Mouse (Mus musculus): ENCODE results near the gene Lhfpl4. TPM values are rescaled to one million over a fixed set of nuclear protein-coding genes. Genes with fewer than 3 reads are reported as not detected.

The Lhfpl4 gene
- polyA plus RNA-seq (2011; ENCODE audit: insufficient read length, low read depth, missing spikeins) = 0.22 and 0.39 TPM in 2 replicates

DNA sequence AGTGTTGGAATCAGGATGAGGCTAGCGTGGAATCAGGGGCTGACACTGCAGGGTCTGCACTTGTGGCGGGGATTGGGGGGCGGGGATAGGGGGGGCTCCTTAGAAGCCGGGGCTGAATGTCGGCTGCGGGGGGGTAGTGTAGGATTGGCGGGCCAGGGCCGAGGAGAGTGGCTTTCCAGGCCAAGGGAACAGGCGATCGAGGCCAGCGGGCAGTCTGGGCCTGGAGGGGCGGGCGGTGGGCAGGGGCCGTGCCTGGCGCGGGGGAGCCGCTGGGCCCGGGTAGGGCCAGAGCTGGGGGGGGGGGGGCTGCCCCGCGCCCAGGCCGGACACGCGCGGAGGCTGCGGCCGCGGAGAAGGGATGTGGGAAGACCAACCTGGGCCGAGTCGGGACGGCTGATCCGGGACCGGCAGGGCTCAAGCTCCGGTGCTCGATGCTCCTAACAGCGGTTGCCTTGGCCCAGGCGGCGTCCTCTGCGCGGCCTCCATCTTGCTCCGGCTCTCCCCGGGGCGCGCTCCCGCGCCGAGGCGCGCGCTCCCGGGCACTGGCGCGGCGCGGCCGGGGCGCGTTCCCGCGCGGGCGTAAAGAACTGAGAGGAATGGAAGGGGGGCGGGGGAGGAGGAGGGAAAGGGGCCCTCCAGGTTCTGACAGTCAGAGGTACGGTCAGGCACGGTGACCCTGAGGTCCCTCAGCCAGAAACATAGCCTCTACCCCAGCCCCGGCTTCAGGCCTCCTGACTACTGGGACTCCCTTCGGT is at the start of gene Lhfpl4:
Gene Lhfpl4, minus strand, starts transcription at position 544 of the 755 bp plus-strand sequence.
- Histone ChIP-seq H3K4me1 (ENCODE audit: control insufficient read depth, insufficient read depth, low read length) (no peaks in the 10 kb centered on the region), H3K4me3 (ENCODE audit: insufficient read depth, low read length) (no peak within 1 kb of the TSS), H3K27ac (ENCODE audit: insufficient read depth, low read length) (no peak within 1 kb of the TSS)

DNA sequence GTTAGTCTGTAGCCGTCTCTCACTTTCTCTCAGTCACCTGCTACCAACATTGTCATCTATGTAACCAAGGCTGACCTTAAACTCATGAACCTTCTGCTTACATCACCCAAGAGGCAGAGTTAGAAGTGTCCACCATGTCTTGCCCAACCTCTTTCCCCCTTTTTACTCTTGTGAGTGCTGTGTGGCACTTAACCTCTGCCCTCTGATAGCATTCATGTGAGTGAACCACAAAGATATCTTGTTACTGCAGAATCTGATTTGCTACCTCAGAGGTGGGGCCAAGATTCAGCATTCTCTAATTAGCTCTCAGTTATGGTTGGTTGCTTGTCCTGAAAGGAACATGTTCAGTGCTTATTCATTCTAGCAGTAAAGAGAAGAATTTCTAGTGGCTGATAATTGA is 47.6 kb upstream of the Lhfpl4 start:
- TF ChIP-seq CTCF (IDR thresholded peaks at IDR 0.05; ENCODE audit: borderline replicate concordance, insufficient read depth, low read length) (no peak), POLR2A (IDR thresholded peaks at IDR 0.05; ENCODE audit: low read depth, low read length) (no peak)
- H3K4me1 ChIP-seq (ENCODE audit: control insufficient read depth, insufficient read depth, low read length) = peaks cover 3% of the 10 kb centered on the region; the same call in 1 of the 2 replicates
- no peak overlapping the region for H3K27ac ChIP-seq (ENCODE audit: insufficient read depth, low read length)
- H3K4me3 ChIP-seq (ENCODE audit: insufficient read depth, low read length) = no peak overlapping the region

More for the DNA sequence above, at the start of gene Lhfpl4:
- no peak for TF ChIP-seq CTCF (IDR thresholded peaks at IDR 0.05; ENCODE audit: borderline replicate concordance, insufficient read depth, low read length)
- no peak for TF ChIP-seq POLR2A (IDR thresholded peaks at IDR 0.05; ENCODE audit: low read depth, low read length)

DNA sequence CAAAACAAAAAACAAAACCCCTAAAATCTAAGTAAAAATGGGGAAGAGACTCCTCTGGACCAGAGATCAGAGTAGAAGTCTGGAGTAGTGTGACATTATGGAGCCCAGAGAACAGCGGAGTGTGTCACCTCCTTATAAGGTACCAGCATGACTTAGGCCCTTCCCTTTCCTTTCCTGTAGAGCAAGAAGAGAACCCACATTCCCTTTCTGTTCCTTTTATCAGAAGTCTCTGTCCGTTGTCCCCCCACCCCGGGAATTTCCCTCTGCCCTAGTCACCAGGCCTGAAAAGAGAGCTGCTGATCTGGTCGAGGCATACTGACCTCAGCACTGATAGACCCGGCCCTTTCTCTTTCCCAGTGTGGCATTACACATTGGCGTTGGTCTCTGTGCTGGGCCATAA is 43.3 kb upstream of the Lhfpl4 start:
- H3K4me1 ChIP-seq (ENCODE audit: control insufficient read depth, insufficient read depth, low read length) = peaks cover 3% of the 10 kb centered on the region; the same call in 1 of the 2 replicates
- TF ChIP-seq CTCF (IDR thresholded peaks at IDR 0.05; ENCODE audit: borderline replicate concordance, insufficient read depth, low read length) (no peak), POLR2A (IDR thresholded peaks at IDR 0.05; ENCODE audit: low read depth, low read length) (no peak)
- no peak overlapping the region for H3K27ac ChIP-seq (ENCODE audit: insufficient read depth, low read length)
- H3K4me3 ChIP-seq (ENCODE audit: insufficient read depth, low read length) = peak overlapping the region; percentile 93

DNA sequence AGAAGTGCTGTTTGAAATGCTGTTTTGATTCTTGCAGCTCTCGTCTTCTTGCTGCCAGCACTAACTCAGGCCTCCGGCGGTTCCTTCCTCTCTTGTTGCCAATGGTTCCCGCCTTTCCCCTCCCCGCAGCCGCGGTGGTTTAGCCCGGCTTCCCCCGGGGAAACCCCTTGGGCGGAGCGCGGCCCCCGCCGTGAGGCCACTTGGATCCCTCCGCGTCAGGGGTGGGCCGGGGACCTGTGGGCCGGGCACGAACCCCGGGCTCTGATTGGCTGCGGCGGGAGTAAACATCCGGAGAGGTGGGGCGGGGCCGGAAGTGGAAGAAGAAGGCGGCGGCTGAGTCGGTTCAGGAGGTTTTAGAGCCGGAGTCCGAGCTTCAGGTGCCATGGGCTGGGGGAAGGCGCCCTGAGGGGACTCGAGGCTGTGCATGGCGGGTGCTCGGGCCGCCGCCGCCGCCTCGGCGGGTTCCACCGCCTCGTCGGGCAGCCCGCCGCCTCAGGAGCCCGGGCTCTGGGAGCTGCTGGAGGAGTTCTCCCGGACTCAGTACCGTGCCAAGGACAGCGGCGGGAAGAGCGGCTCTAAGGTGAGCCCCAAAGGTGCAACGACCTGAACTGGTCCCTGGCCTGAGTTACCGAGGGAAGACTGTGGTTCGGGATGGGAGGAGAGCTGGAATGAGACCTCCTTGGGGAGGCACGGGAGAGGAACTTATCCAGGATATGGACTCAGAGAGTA is 42.5 kb upstream of the Lhfpl4 start, which contains the start of gene Mtmr14:
Gene Mtmr14, plus strand, starts transcription at position 302 of the 729 bp plus-strand sequence.
- peak within 1 kb of the TSS; percentile 93 for H3K4me3 ChIP-seq (ENCODE audit: insufficient read depth, low read length)
- TF ChIP-seq POLR2A (IDR thresholded peaks at IDR 0.05; ENCODE audit: low read depth, low read length) (peak; percentile 59), CTCF (IDR thresholded peaks at IDR 0.05; ENCODE audit: borderline replicate concordance, insufficient read depth, low read length) (no peak)

DNA sequence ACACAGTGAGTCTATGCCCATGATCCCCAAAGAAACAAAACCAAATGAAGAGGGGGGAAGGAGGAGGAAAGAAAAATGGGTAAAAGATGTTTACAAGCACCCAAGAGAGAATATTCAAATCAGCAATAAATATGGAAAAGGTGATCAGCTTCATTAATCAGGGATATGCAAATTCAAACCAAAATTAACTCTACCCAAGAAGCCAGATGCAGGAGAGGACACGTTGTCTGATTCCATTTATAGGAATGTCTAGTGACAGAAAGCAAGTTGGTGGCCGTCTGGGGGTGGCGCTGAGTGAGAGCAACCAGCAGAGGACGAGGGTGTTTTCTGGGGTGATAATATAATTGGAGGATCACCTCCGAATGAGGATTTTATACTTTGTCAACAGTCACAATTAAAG is 40.0 kb upstream of the Lhfpl4 start:
- H3K27ac ChIP-seq (ENCODE audit: insufficient read depth, low read length) = no peak overlapping the region
- TF ChIP-seq POLR2A (IDR thresholded peaks at IDR 0.05; ENCODE audit: low read depth, low read length) (no peak), CTCF (IDR thresholded peaks at IDR 0.05; ENCODE audit: borderline replicate concordance, insufficient read depth, low read length) (no peak)
- H3K4me1 ChIP-seq (ENCODE audit: control insufficient read depth, insufficient read depth, low read length) = peaks cover 3% of the 10 kb centered on the region; the same call in 1 of the 2 replicates
- no peak overlapping the region for H3K4me3 ChIP-seq (ENCODE audit: insufficient read depth, low read length)

More for the DNA sequence above, 42.5 kb upstream of the Lhfpl4 start, which contains the start of gene Mtmr14:
- Histone ChIP-seq H3K27ac (ENCODE audit: insufficient read depth, low read length) (no peak within 1 kb of the TSS), H3K4me1 (ENCODE audit: control insufficient read depth, insufficient read depth, low read length) (peaks cover 3% of the 10 kb centered on the region; the same call in 1 of the 2 replicates)

DNA sequence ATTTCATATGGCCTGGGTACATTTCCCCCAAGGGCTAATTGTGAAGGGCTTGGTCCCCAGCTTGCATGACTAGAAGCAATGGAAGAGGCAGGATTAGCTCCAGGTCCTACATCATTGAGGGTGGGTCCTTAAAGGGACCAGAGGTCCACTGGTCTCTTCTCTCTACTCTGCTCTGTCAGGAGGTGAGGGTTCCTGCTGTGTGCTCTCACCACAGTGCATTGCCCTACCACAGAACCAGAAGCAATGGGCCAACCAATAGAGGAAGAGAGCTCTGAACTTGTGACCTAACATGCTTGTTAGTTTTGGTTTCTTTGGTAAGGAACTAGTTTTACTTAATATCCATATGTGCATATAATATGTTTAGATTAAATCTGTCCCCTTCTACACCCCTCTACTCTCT is 31.5 kb upstream of the Lhfpl4 start:
- Histone ChIP-seq H3K4me1 (ENCODE audit: control insufficient read depth, insufficient read depth, low read length) (no peaks in the 10 kb centered on the region), H3K27ac (ENCODE audit: insufficient read depth, low read length) (no peak overlapping the region), H3K4me3 (ENCODE audit: insufficient read depth, low read length) (no peak overlapping the region)
- TF ChIP-seq POLR2A (IDR thresholded peaks at IDR 0.05; ENCODE audit: low read depth, low read length) (no peak), CTCF (IDR thresholded peaks at IDR 0.05; ENCODE audit: borderline replicate concordance, insufficient read depth, low read length) (no peak)

DNA sequence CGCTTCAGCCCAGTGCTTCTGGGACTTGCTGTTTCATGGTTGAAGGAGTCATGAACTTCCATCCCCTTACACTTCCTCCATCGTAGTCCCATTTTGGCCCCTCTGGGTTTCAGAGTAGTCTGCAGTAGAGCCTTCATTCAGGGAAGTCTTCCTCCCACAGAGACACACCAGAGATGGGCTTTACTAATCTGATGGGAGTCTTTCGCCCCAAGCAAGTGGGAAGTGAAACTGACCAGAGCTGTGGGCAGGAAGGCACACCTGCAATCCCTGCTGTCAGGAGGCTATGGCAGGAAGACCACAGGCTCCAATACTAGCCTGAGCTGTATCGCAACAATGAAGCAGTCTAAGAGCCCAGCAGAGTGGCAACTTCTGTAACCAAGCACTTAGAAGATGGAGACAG is 30.6 kb upstream of the Lhfpl4 start:
- no peak overlapping the region for H3K4me3 ChIP-seq (ENCODE audit: insufficient read depth, low read length)
- no peaks in the 10 kb centered on the region for H3K4me1 ChIP-seq (ENCODE audit: control insufficient read depth, insufficient read depth, low read length)
- H3K27ac ChIP-seq (ENCODE audit: insufficient read depth, low read length) = no peak overlapping the region
- TF ChIP-seq CTCF (IDR thresholded peaks at IDR 0.05; ENCODE audit: borderline replicate concordance, insufficient read depth, low read length) (no peak), POLR2A (IDR thresholded peaks at IDR 0.05; ENCODE audit: low read depth, low read length) (no peak)

DNA sequence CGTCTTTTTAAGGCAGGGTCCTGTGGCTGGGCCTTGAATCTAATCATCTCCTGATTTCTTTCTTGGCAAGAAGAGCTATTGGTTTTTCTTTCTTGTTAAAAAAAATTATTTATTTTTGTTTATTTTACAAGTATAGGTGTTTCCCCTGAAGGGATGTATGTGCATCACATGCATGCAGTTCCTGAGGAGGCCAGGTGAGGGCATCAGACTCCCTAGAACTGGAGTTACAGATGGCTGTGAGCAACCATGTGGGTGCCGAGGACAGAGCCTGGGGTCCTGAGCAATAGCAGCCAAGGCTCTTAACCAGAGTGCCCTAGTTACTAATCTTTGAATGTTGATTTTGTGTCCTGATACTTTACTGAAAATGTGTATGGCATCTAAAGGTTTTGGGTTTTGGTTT is 21.1 kb upstream of the Lhfpl4 start:
- no peaks in the 10 kb centered on the region for H3K4me1 ChIP-seq (ENCODE audit: control insufficient read depth, insufficient read depth, low read length)
- TF ChIP-seq POLR2A (IDR thresholded peaks at IDR 0.05; ENCODE audit: low read depth, low read length) (no peak), CTCF (IDR thresholded peaks at IDR 0.05; ENCODE audit: borderline replicate concordance, insufficient read depth, low read length) (no peak)
- no peak overlapping the region for H3K4me3 ChIP-seq (ENCODE audit: insufficient read depth, low read length)

DNA sequence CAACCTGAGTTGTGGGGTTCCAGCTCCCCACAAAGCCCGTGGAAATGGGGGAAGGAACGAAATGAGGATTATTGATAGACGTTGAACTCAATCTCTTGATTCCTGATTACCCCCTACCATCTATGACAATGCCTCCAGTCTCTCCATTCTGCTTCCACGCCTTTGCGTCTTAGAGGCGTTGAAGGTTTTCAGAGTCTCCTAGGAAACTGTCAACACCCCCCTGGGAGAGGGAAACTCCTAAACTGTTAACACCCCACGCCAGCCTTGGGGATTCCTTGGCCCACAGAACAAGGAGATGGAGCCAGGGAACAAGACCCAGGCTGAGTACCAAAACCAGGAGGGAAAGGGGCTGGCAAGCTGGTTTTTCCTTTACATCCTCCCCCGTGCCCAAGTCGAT is 410 bp upstream of the Lhfpl4 start:
- Histone ChIP-seq H3K27ac (ENCODE audit: insufficient read depth, low read length) (no peak overlapping the region), H3K4me3 (ENCODE audit: insufficient read depth, low read length) (no peak overlapping the region), H3K4me1 (ENCODE audit: control insufficient read depth, insufficient read depth, low read length) (no peaks in the 10 kb centered on the region)
- no peak for TF ChIP-seq CTCF (IDR thresholded peaks at IDR 0.05; ENCODE audit: borderline replicate concordance, insufficient read depth, low read length)
- TF ChIP-seq POLR2A (IDR thresholded peaks at IDR 0.05; ENCODE audit: low read depth, low read length) = no peak

More for the DNA sequence above, 21.1 kb upstream of the Lhfpl4 start:
- no peak overlapping the region for H3K27ac ChIP-seq (ENCODE audit: insufficient read depth, low read length)

DNA sequence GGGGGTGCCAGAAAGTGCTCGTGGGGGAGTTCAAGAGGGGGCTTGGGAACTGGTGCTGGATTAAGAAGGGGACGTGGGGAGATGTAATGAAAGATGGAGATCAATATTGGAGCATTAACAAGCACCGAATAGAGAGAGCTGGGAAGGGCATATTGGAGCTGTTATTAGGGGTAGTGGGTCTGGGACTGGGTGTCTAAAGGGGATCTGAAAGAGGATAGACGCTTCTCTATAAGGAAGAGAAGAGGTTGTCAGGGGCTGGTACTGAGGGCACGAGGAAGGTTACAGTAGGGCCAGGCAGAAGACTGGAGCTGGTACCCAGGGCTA is 705 bp downstream of the Lhfpl4 start:
- no peak overlapping the region for H3K4me3 ChIP-seq (ENCODE audit: insufficient read depth, low read length)
- H3K27ac ChIP-seq (ENCODE audit: insufficient read depth, low read length) = no peak overlapping the region
- H3K4me1 ChIP-seq (ENCODE audit: control insufficient read depth, insufficient read depth, low read length) = no peaks in the 10 kb centered on the region
- TF ChIP-seq POLR2A (IDR thresholded peaks at IDR 0.05; ENCODE audit: low read depth, low read length) (no peak), CTCF (IDR thresholded peaks at IDR 0.05; ENCODE audit: borderline replicate concordance, insufficient read depth, low read length) (no peak)
